Mouse (Mus musculus): Measurements from ENCODE around the gene Tspan33. TPM values are rescaled to one million over a fixed set of nuclear protein-coding genes. Genes with fewer than 3 reads are reported as not detected.

Gene Tspan33
- polyA plus RNA-seq, 1 experiment from 2014 or later = 3.5 TPM

DNA sequence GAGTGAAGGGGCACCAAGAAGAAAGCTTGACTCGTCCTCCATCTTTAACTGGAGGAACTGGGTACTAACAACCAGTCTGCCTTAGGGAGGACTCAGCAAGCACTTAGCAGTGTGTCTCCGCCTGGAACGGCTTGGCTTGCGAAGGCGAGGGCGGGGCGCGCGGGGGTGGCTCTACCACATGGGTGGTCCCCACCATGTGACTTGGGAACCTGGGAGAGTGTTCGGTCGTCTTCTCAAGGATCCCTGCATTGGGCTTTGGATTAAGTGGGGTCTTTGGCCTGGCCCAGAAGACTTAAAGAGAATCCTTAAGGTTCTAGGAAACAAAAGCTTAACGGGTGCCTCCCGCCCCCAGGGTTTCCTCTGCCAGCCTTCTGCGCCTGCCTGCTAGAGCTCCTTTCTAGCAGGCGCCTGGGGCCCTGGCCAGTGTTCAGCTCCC lies 24.9 kb downstream of the Tspan33 start:
- Histone ChIP-seq H3K4me3 (ENCODE audit: low read depth, low read length) (peak overlapping the region; percentile 24), H3K27me3 (ENCODE audit: control insufficient read depth, insufficient read depth, low read length) (no peaks in the 10 kb centered on the region), H3K4me1 (ENCODE audit: control insufficient read depth, insufficient read depth, low read length) (0 out of 2 replicates have a peak, but pooled peaks cover 3% of the 10 kb centered on the region), H3K36me3 (replicated peaks; ENCODE audit: control insufficient read depth, insufficient read depth, low read depth, low read length) (no peaks in the 10 kb centered on the region), H3K9ac (replicated peaks; ENCODE audit: low read length) (peak overlapping the region; percentile 23), H3K27ac (replicated peaks; ENCODE audit: low read depth, low read length) (no peak overlapping the region), H3K4me2 (ENCODE audit: low read depth, low read length) (peak overlapping the region; percentile 44), H3K9me3 (replicated peaks; ENCODE audit: control insufficient read depth, low read length) (no peaks in the 10 kb centered on the region)
- ATAC-seq (replicated peaks; ENCODE audit: insufficient number of reproducible peaks, low FRiP score, low TSS enrichment, low read depth) (peak; percentile 70), DNase-seq (ENCODE audit: low spot score) (peak; percentile 79)
- WGBS = 3% methylated on average over 15 of the region's 15 CpGs

DNA sequence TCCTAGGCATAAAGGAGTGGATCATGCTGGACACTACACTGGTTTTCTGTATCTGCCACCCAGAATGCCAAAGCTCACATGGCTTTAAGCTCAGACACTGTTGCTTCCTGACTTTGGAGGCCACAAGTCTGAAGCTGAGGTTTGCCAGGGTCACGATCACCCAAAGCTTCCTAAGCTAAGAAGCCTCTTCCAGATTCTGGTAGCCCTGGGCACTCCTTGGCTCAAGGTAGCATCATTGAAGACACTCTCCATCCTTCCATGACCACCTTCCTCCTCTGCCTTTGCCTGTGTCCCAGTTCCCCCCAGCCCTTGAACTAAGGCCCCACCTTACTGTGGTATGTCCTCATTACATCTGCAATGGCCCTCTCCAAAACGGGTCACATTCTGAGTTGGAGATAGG lies 27.9 kb downstream of the Tspan33 start:
- H3K4me1 ChIP-seq (ENCODE audit: control insufficient read depth, insufficient read depth, low read length) = 0 out of 2 replicates have a peak, but pooled peaks cover 3% of the 10 kb centered on the region
- H3K4me3 ChIP-seq (ENCODE audit: low read depth, low read length) = no peak overlapping the region
- 79% methylated on average over 2 of the region's 2 CpGs for WGBS
- no peak overlapping the region for H3K27ac ChIP-seq (replicated peaks; ENCODE audit: low read depth, low read length)
- no peaks in the 10 kb centered on the region for H3K27me3 ChIP-seq (ENCODE audit: control insufficient read depth, insufficient read depth, low read length)
- H3K9me3 ChIP-seq (replicated peaks; ENCODE audit: control insufficient read depth, low read length) = no peaks in the 10 kb centered on the region
- no peak overlapping the region for H3K9ac ChIP-seq (replicated peaks; ENCODE audit: low read length)
- ATAC-seq (replicated peaks; ENCODE audit: insufficient number of reproducible peaks, low FRiP score, low TSS enrichment, low read depth) (no peak), DNase-seq (ENCODE audit: low spot score) (no peak)
- no peaks in the 10 kb centered on the region for H3K36me3 ChIP-seq (replicated peaks; ENCODE audit: control insufficient read depth, insufficient read depth, low read depth, low read length)
- no peak overlapping the region for H3K4me2 ChIP-seq (ENCODE audit: low read depth, low read length)

DNA sequence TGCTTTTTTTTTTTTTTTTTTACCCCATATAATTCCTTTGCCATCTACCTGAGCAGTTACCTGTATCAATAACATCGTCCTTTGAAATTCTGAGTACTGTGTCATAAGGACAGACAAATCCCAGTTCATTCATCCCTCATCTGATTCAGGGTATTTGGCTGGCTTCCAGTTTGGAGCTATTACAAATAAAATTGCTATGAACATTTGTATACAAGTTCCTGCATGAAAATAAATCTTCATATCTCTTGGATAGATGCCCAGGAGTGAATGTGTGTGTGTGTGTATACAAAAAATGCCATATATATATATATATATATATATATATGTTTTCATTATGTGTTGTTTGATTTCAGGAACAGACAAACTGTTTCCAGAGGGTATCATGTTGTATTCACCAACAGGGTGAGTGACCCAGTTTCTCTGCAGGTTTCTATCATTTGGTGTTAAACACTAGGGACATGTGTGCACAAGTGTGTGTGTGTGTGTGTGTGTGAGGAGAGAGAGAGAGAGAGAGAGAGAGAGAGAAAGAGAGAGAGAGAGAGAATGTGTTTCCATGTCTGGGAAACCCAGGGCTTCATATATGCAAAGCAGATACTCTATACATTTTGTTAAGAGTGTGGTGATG lies 32.7 kb downstream of the Tspan33 start:
- Histone ChIP-seq H3K4me3 (ENCODE audit: low read depth, low read length) (no peak overlapping the region), H3K4me2 (ENCODE audit: low read depth, low read length) (no peak overlapping the region), H3K27ac (replicated peaks; ENCODE audit: low read depth, low read length) (no peak overlapping the region), H3K4me1 (ENCODE audit: control insufficient read depth, insufficient read depth, low read length) (no peaks in the 10 kb centered on the region), H3K27me3 (ENCODE audit: control insufficient read depth, insufficient read depth, low read length) (no peaks in the 10 kb centered on the region), H3K9ac (replicated peaks; ENCODE audit: low read length) (no peak overlapping the region), H3K9me3 (replicated peaks; ENCODE audit: control insufficient read depth, low read length) (no peaks in the 10 kb centered on the region), H3K36me3 (replicated peaks; ENCODE audit: control insufficient read depth, insufficient read depth, low read depth, low read length) (no peaks in the 10 kb centered on the region)
- 87% methylated on average over 1 of the region's 1 CpGs for WGBS
- DNase-seq (ENCODE audit: low spot score) = no peak
- no peak for ATAC-seq (replicated peaks; ENCODE audit: insufficient number of reproducible peaks, low FRiP score, low TSS enrichment, low read depth)

DNA sequence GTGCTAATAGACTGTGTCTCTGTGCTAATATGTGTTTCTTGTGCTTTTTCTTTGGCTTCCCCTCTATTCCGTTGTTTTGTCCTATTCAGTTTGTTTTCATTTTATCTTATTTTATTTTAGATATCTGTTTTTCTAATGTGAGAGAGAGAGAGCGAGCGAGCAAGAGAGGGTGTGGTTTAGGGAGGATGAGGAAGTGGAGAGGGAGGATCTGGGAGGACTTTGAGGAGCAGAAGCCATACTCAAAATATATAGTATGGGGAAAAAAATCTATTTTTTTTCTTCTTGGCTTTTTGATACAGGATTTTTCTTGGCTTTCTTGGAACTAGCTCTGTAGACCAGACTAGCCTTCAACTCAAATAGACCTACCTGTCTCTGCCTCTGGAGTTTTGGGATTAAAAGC lies 34.0 kb downstream of the Tspan33 start:
- Histone ChIP-seq H3K27me3 (ENCODE audit: control insufficient read depth, insufficient read depth, low read length) (no peaks in the 10 kb centered on the region), H3K27ac (replicated peaks; ENCODE audit: low read depth, low read length) (no peak overlapping the region), H3K4me1 (ENCODE audit: control insufficient read depth, insufficient read depth, low read length) (no peaks in the 10 kb centered on the region), H3K9me3 (replicated peaks; ENCODE audit: control insufficient read depth, low read length) (no peaks in the 10 kb centered on the region), H3K4me2 (ENCODE audit: low read depth, low read length) (no peak overlapping the region), H3K4me3 (ENCODE audit: low read depth, low read length) (no peak overlapping the region), H3K9ac (replicated peaks; ENCODE audit: low read length) (no peak overlapping the region), H3K36me3 (replicated peaks; ENCODE audit: control insufficient read depth, insufficient read depth, low read depth, low read length) (no peaks in the 10 kb centered on the region)
- 72% methylated on average over 3 of the region's 3 CpGs for WGBS
- ATAC-seq (replicated peaks; ENCODE audit: insufficient number of reproducible peaks, low FRiP score, low TSS enrichment, low read depth) (no peak), DNase-seq (ENCODE audit: low spot score) (no peak)

DNA sequence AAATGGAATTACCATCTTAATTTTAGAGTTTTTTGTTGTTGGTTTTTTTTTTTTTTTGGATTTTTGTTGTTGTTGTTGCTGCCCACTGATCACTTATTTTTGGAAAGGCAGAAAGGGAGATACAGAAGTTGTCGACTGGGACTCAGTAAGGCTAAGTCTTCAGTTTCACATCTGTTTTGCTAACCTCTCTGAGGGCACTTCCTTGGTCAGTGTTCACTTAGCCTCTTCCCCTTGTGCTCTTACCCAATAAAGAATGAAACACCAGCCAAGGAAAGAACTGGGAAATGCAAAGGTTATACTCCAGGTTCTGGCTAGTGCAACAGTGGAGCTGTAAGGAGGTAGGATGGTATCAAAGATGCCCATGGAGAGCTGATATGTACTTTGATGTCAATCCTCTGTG lies 35.5 kb downstream of the Tspan33 start:
- Histone ChIP-seq H3K9me3 (replicated peaks; ENCODE audit: control insufficient read depth, low read length) (no peaks in the 10 kb centered on the region), H3K4me2 (ENCODE audit: low read depth, low read length) (no peak overlapping the region), H3K9ac (replicated peaks; ENCODE audit: low read length) (no peak overlapping the region), H3K27me3 (ENCODE audit: control insufficient read depth, insufficient read depth, low read length) (no peaks in the 10 kb centered on the region), H3K4me3 (ENCODE audit: low read depth, low read length) (no peak overlapping the region), H3K4me1 (ENCODE audit: control insufficient read depth, insufficient read depth, low read length) (no peaks in the 10 kb centered on the region), H3K36me3 (replicated peaks; ENCODE audit: control insufficient read depth, insufficient read depth, low read depth, low read length) (no peaks in the 10 kb centered on the region), H3K27ac (replicated peaks; ENCODE audit: low read depth, low read length) (no peak overlapping the region)
- no peak for DNase-seq (ENCODE audit: low spot score)
- no peak for ATAC-seq (replicated peaks; ENCODE audit: insufficient number of reproducible peaks, low FRiP score, low TSS enrichment, low read depth)
- 59% methylated on average over 1 of the region's 1 CpGs for WGBS

DNA sequence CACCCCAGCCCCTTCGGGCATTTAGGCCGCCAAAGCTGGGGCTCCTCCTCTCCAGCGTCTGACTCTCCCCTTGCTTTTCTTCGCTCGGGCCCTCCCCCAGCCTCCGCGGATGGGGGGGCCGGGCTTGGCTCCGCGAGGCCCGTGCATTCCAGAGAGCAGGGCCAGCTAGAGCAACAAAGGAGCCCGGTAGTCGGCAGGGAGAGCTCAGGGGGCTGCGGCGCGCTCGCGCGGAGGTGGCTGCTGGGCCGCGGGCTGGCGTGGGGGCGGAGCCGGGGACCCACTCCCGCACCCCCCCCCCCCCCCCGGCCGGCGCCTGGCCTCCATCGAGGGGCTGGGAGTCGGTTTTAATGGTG lies 41.3 kb downstream of the Tspan33 start, which contains the start of gene Smo:
Gene Smo, plus strand, starts transcription at position 168 of the 353 bp plus-strand sequence.
- peak within 1 kb of the TSS; percentile 64 for H3K4me3 ChIP-seq (ENCODE audit: low read depth, low read length)
- H3K9ac ChIP-seq (replicated peaks; ENCODE audit: low read length) = peak within 1 kb of the TSS; percentile 98
- peak within 1 kb of the TSS; percentile 96 for H3K27ac ChIP-seq (replicated peaks; ENCODE audit: low read depth, low read length)
- H3K27me3 ChIP-seq (ENCODE audit: control insufficient read depth, insufficient read depth, low read length) = no peaks in the 10 kb centered on the region
- under 1% methylated on average over 22 of the region's 30 CpGs for WGBS
- DNase-seq (ENCODE audit: low spot score) (peak; percentile 93), ATAC-seq (replicated peaks; ENCODE audit: insufficient number of reproducible peaks, low FRiP score, low TSS enrichment, low read depth) (peak; percentile 98)
- H3K9me3 ChIP-seq (replicated peaks; ENCODE audit: control insufficient read depth, low read length) = no peaks in the 10 kb centered on the region
- peaks cover 2% of the 10 kb centered on the region; the same call in 1 of the 2 replicates for H3K36me3 ChIP-seq (replicated peaks; ENCODE audit: control insufficient read depth, insufficient read depth, low read depth, low read length)
- H3K4me2 ChIP-seq (ENCODE audit: low read depth, low read length) = peak within 1 kb of the TSS; percentile 88
- no peaks in the 10 kb centered on the region for H3K4me1 ChIP-seq (ENCODE audit: control insufficient read depth, insufficient read depth, low read length)

DNA sequence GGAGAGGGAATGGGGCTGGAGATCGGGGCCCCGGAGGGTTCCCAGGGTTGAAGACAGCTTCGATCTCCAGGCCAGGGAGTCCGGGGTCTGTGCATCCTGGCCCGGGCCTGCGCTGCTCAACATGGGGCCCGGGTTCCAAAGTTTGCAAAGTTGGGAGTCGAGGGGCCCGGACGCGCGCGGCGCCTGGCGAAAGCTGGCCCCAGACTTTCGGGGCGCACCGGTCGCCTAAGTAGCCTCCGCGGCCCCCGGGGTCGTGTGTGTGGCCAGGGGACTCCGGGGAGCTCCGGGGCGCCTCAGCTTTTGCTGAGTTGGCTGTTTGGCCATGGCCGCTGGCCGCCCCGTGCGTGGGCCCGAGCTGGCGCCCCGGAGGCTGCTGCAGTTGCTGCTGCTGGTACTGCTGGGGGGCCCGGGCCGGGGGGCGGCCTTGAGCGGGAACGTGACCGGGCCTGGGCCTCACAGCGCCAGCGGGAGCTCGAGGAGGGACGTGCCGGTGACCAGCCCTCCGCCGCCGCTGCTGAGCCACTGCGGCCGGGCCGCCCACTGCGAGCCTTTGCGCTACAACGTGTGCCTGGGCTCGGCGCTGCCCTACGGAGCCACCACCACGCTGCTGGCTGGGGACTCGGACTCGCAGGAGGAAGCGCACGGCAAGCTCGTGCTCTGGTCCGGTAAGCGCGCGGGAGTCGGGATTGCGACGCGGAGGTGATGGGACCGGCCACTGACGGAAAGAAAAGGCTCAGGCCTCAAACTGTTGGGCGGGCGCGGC lies 41.8 kb downstream of the Tspan33 start:
- Histone ChIP-seq H3K27me3 (ENCODE audit: control insufficient read depth, insufficient read depth, low read length) (no peaks in the 10 kb centered on the region), H3K27ac (replicated peaks; ENCODE audit: low read depth, low read length) (peak overlapping the region; percentile 96), H3K36me3 (replicated peaks; ENCODE audit: control insufficient read depth, insufficient read depth, low read depth, low read length) (peaks cover 2% of the 10 kb centered on the region; the same call in 1 of the 2 replicates), H3K9me3 (replicated peaks; ENCODE audit: control insufficient read depth, low read length) (no peaks in the 10 kb centered on the region), H3K4me2 (ENCODE audit: low read depth, low read length) (peak overlapping the region; percentile 88), H3K4me3 (ENCODE audit: low read depth, low read length) (peak overlapping the region; percentile 64), H3K9ac (replicated peaks; ENCODE audit: low read length) (peak overlapping the region; percentile 98), H3K4me1 (ENCODE audit: control insufficient read depth, insufficient read depth, low read length) (no peaks in the 10 kb centered on the region)
- WGBS = under 1% methylated on average over 75 of the region's 75 CpGs
- peak; percentile 67 for DNase-seq (ENCODE audit: low spot score)
- ATAC-seq (replicated peaks; ENCODE audit: insufficient number of reproducible peaks, low FRiP score, low TSS enrichment, low read depth) = peak; percentile 84
